Mouse (Mus musculus) liver, adult 2 months (tissue): ENCODE data around the gene Mei1.
A peak's percentile ranks its signal among the peaks of the same experiment; 100 is the strongest.

Source experiments
- CTCF ChIP-seq: fragments of 200-500 bp; IDR thresholded peaks from 2 replicates; pipeline ENCODE4 v1.5.1; 2011; ENCODE audit warnings: low read depth, low read length, control low read depth
- POLR2A ChIP-seq: fragments of 200-500 bp; IDR thresholded peaks from 2 replicates; pipeline ENCODE4 v1.6.1; 2011; ENCODE audit warnings: low read length, control low read depth; ENCODE audit not compliant: insufficient read depth; ENCODE audit errors: extremely low read depth

- TF ChIP-seq CTCF: peak; percentile 66
- TF ChIP-seq POLR2A: no peak
These were observed 4.3 kb upstream of the Mei1 start for GRCm38 (mm10) chr15:82065511-82065910.
